Mouse (Mus musculus): ENCODE results near the gene Gm11939.
A peak's percentile ranks its signal among the peaks of the same experiment; 100 is the strongest.
"Not testable (repeated sequence)": the region's sequence is repeated elsewhere in the genome, so short reads cannot be mapped to it uniquely, and the experiment has no call there.

Gm11939 gene

GRCm38 (mm10) chr11:99559366-99559765 is at the start of gene Gm11939:
Gene Gm11939, minus strand, starts transcription at chr11:99559466.
- no peak for DNase-seq (ENCODE audit: low spot score)

GRCm38 (mm10) chr11:99603208-99603607 is 43.9 kb upstream of the Gm11939 start, which contains the start of gene Gm11938:
Gene Gm11938, minus strand, starts transcription at chr11:99603308.
- DNase-seq (ENCODE audit: low spot score), result not testable (repeated sequence)

GRCm38 (mm10) chr11:99597742-99598141 is 38.5 kb upstream of the Gm11939 start, which contains the start of gene Krtap9-3:
Gene Krtap9-3, minus strand, starts transcription at chr11:99598105.
- DNase-seq (ENCODE audit: low spot score), result not testable (repeated sequence)

- no peak for DNase-seq (ENCODE audit: low spot score)
These were observed 31.7 kb upstream of the Gm11939 start, which contains the start of gene Krtap1-3 for GRCm38 (mm10) chr11:99590981-99591380. Gene Krtap1-3, minus strand, starts transcription at chr11:99591339.

- DNase-seq (ENCODE audit: low spot score), result no peak
These were observed 25.8 kb upstream of the Gm11939 start for GRCm38 (mm10) chr11:99585096-99585495.

- no peak for DNase-seq (ENCODE audit: low spot score)
These were observed 24.0 kb upstream of the Gm11939 start, which contains the start of gene Krtap1-4 for GRCm38 (mm10) chr11:99583245-99583704. Gene Krtap1-4, minus strand, starts transcription at chr11:99583654.

GRCm38 (mm10) chr11:99581564-99581963 is 22.3 kb upstream of the Gm11939 start:
- DNase-seq (ENCODE audit: low spot score), result no peak

- DNase-seq (ENCODE audit: low spot score), result no peak
These were observed 21.8 kb upstream of the Gm11939 start for GRCm38 (mm10) chr11:99581051-99581450.

GRCm38 (mm10) chr11:99580636-99581035 is 21.4 kb upstream of the Gm11939 start, which contains the start of gene Krtap1-5:
Gene Krtap1-5, minus strand, starts transcription at chr11:99581016.
- DNase-seq (ENCODE audit: low spot score), result no peak

GRCm38 (mm10) chr11:99574106-99574505 is 14.8 kb upstream of the Gm11939 start:
- DNase-seq (ENCODE audit: low spot score), result peak; percentile 30

GRCm38 (mm10) chr11:99573164-99573563 is 13.9 kb upstream of the Gm11939 start:
- DNase-seq (ENCODE audit: low spot score), result no peak

GRCm38 (mm10) chr11:99566530-99566929 is 7.3 kb upstream of the Gm11939 start, which contains the start of gene Krtap3-1:
Gene Krtap3-1, minus strand, starts transcription at chr11:99566630.
- no peak for DNase-seq (ENCODE audit: low spot score)

- DNase-seq (ENCODE audit: low spot score), result no peak
These were observed 3.3 kb upstream of the Gm11939 start for GRCm38 (mm10) chr11:99562580-99562979.

GRCm38 (mm10) chr11:99557976-99558745 is 1.1 kb downstream of the Gm11939 start:
- no peak for DNase-seq (ENCODE audit: low spot score)

GRCm38 (mm10) chr11:99556753-99557152 is 2.5 kb downstream of the Gm11939 start, which contains the start of gene Krtap3-2:
Gene Krtap3-2, minus strand, starts transcription at chr11:99556853.
- no peak for DNase-seq (ENCODE audit: low spot score)

- no peak for DNase-seq (ENCODE audit: low spot score)
These were observed 3.1 kb downstream of the Gm11939 start for GRCm38 (mm10) chr11:99556195-99556594.

GRCm38 (mm10) chr11:99550765-99551164 is 8.5 kb downstream of the Gm11939 start, which contains the start of gene Krtap3-3:
Gene Krtap3-3, minus strand, starts transcription at chr11:99550865.
- DNase-seq (ENCODE audit: low spot score), result no peak

GRCm38 (mm10) chr11:99547892-99548291 is 11.4 kb downstream of the Gm11939 start:
- DNase-seq (ENCODE audit: low spot score), result no peak

GRCm38 (mm10) chr11:99539721-99540120 is 19.5 kb downstream of the Gm11939 start:
- no peak for DNase-seq (ENCODE audit: low spot score)

GRCm38 (mm10) chr11:99521288-99521860 is 37.9 kb downstream of the Gm11939 start, which contains the start of gene Krt39:
Gene Krt39, minus strand, starts transcription at chr11:99521338.
- no peak for DNase-seq (ENCODE audit: low spot score)

GRCm38 (mm10) chr11:99514098-99514497 is 45.2 kb downstream of the Gm11939 start:
- no peak for DNase-seq (ENCODE audit: low spot score)
